Mouse (Mus musculus): Measurements from ENCODE around the gene Lmbr1l.

DNA sequence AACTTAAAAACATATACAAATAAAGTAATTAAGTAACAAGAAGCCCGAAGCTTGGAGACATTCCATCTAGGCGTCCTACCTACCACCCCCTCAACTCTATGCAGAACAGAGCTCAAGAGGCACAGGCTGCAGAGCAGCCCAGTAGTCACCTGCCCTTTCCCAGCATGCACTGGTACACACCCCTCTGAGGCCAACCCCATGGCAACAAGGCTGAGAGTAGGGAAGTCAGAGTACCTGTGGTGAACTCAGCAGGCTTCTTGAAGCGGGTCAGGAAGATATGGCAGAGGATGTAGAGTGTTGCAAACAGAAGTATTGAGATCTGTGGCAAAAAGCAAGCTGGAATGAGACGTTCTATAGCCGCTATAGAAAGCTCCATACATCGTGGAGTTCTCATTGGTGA, 3.1 kb downstream of the Lmbr1l start:
- TF ChIP-seq CTCF (IDR thresholded peaks at IDR 0.05; ENCODE audit: low read depth, low read length) (no peak), POLR2A (IDR thresholded peaks at IDR 0.05; ENCODE audit: borderline replicate concordance, low read depth, low read length) (no peak)
